Mouse (Mus musculus) spleen, postnatal 36 days (tissue): Measurements from ENCODE around the gene Rbpj.
"Not testable (repeated sequence)": the region's sequence is repeated elsewhere in the genome, so short reads cannot be mapped to it uniquely, and the experiment has no call there.

Experiments used
- DNase-seq, 2 experiments: peaks; one replicate each; pipeline ENCODE4 v3.0.0; 2022; ENCODE audit warnings: low spot score in 2 of 2, mixed read lengths in 1 of 2

Gene Rbpj

DNA sequence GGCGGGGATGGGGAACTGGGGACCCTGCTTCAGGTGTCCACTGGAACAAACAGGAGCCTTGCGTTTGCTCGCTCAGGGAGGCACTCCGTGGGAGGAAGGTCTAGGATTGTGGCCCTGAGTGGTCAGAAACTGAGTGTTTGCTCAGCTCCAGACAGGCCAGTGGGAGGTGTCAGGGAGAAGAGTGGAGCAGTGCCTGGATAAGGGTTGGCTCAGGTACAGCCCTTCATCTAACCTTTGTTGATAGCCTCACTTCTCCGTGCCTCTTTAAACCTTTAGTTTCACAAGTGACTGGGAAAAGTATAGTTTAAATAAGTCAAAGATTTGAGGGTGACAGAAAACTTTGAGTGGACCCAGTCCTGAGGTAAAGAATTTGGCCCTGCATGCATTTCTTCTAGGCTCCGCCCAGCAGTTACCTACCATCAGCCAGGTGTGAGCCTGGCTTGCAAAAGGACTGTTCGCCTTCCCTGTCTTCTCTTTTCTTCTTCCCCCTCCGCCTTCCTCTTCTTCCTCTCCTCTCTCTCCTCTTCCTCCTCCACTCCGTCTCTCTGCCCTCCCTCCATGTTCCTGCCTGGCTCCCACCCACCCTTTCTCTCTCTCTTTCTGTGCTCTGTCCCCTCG, 204.5 kb downstream of the Rbpj start:
- no peak for DNase-seq

DNA sequence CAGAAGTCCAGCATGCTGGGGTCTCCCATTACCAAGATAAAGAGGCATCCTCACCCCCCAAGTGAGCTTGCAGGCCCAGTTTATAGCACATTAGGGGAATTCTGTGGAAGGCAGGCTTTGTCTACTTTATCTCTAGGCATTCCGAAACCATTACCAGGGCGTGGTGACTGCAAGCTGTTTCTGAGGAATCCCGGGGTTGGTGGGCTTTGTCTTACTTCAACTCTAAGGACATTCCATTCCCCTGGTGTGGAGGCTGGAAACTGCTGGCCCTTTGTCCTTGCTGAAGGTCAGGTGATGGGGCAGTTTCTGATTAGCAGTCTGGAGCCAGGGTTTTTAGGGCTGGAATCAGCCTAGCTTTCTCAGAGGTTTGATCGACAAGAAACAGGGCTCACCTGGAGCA, 205.6 kb downstream of the Rbpj start:
- DNase-seq = no peak

DNA sequence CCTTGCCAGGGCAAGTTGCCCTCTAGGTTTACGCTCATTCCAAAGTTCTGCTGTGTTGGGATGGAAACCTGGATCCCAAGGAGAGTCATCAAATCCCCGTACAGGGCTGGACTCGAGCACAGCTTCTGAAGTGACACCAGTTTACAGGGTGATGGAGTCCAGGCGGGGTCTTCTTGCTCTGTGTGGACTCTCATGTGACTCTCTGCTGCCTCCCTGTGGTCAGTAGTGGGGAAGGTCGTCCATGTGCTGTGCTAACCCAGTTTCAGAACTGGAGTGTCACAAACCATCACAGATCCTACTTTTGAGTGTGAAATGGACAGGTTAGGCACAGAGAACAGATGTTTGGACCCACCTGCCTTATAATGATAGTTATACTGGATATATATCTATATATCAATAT, 206.4 kb downstream of the Rbpj start:
- peak; percentile 11 to 19 for DNase-seq

DNA sequence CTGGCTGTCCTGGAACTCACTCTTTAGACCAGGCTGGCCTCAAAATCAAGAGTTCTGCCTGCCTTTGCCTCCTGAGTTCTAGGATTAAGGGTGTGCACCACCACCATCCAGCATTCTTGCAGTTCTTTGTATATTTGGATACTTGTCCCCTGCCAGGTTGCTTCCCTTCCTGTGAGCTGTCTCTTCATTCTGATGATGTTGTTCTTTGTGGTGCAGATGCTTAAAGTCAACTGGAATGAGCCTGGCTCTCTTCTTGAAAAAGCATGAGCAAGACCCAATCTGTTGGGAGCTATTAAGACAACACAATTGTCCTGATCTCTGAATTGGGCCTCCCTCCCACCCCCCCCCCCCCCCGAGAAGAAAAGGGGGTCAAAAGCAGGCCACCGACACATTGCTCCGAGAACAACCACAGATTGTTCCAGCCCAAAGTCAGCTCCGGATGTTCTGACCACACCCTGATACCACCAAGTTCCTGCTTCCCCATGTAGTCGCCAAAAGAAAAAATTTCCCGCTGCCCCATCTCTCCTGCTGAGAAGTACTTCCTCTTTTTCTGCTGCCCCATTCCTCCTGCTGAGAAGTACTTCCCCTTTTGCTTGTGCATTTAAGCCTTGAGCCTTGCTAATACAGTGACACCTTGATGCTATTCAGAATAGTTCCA, 207.7 kb downstream of the Rbpj start:
- DNase-seq = not testable (repeated sequence)

DNA sequence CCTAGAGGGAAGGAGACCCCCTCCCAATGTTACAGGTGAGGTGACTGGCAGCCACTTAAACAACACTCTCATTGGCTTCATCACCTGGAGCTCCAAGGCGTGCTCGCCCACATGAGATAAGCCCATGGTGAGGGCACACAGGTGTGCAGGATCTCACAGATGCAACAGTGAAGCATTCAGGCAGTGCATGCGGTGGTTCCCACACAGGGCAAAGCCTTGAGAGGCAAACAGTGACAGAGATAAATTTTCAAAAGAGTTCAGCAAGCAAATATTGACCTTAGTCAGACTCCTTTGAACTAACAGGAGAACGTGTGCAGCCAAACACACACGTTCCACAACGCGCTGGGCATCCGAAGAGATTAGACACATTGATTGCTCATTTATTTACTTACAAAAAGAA, 210.7 kb downstream of the Rbpj start:
- DNase-seq = no peak

DNA sequence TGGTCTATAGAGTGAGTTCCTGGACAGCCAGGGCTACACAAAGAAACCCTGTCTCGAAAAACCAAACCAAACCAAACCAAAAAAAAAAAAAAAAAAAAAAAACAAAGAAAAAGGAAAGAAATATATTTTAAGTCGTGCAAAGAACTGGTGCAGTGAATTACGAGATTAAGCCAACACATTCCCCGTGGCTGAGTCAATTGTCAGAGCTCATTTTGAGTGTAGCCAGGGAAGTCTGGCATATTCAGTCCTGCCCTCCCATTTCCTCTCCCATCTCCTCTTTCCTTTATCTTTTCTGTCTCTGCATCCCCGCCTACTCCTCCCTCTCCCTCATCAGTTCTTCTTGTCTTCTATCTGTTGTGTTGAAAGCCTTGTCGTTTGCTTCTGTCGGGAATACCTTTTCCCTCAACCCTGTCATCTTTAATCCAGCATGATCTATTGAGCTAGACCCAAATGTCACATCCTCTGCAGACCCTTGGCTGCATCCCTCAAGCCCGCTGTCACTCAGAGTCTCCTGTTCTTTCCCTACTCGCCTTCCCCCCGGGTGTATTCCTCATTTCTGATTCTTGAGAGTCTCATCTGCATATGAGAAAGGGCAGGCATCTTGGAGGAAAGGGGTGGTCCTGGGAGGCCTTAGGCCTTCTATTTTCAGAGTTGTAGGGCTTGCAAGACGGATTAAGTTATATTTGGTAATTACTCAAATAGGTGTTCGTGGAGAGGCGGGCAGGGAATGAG, 212.2 kb downstream of the Rbpj start:
- DNase-seq = no peak

DNA sequence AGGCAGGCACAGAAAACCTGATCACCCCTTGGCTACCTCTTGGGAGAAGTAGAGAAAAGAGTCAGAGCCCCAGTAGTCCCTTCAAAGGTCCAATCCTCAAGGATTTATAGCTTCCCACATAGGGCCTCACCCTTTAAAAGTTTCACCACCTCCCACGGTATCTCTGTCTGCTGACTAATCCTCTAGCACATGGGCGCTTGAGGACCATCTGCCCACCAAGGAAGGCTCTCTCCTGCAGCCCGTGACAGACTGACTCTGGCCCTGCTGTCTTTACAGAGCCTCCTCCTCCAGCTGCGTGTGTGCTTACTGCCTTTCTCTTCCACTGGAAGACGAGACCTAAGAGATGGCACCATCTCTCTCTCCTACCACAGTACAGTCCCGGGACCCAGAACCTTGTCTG, 213.7 kb downstream of the Rbpj start:
- no peak for DNase-seq

DNA sequence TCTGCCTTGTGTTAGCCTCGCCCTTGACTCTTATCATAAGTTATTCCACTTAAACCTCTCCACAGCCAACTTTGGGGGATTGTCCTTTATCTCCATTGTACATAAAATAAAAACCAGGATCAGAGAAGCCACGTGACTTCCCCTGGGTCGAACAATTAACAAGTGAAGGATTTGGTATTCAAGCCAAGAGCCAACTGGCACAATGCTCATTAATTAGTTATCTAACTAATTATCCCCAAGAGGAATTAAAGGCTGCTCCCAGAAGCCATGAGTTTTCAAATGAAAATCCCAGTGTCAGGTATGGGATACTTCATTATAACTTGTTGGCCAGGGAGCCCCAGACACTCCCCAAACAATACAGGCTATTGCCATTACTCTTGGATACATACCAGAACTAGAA, 218.0 kb downstream of the Rbpj start:
- no peak for DNase-seq

DNA sequence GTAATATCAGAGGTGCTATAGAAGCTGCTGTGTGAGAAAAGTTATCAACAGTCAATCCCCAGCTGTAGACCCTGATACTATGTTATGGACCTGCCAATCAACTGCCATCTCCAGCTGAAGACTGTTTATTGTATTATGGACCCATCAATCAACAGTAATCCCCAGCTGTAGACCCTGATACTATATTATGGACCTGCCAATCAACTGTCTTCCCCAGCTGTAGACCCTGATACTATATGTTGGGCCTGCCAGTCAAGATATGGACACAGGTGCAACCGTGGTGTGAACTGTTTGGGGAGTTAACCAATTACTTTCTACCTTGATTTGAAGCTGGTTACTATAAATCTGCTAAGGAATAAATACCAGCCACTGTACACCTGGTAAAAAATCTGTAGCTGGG, 218.5 kb downstream of the Rbpj start:
- no peak for DNase-seq

DNA sequence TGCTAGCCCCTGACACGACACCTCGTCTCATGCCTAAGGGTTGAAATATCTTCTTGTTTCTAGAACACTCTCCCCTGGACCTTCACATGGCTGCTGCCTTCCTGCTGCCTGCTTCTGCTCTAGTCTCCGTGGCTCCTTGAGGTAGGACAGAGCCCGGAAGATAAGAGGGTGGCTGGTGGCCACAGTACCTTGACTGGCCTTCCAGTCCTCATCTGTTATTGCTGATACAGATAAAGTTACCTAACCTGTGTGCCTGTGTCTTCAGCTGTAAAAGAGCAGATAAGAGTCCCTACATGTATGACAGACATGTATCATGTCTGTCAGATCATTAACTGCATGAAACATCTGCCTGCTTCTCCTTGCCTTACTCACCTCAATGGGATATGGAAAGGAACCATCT, 219.7 kb downstream of the Rbpj start:
- no peak for DNase-seq

DNA sequence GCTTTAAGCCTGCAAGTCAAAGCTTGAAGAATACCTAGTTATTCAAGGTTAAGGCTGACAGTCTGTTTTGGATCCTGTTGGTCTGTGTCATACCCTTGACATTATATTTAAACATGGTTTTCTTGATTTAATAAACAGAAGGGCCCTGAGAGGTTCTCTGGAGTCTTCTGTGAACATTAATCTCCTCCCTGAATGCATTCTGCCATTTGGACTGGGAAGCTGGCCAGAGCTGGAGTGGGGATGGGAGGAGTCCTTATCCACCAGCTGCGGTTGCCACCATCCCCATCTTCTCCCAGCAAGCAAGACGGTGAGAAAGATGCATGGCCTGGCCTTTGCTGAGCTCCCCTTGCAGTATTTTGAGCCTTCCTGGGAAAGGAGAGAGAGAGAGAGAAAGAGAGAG, 220.4 kb downstream of the Rbpj start:
- DNase-seq = no peak

DNA sequence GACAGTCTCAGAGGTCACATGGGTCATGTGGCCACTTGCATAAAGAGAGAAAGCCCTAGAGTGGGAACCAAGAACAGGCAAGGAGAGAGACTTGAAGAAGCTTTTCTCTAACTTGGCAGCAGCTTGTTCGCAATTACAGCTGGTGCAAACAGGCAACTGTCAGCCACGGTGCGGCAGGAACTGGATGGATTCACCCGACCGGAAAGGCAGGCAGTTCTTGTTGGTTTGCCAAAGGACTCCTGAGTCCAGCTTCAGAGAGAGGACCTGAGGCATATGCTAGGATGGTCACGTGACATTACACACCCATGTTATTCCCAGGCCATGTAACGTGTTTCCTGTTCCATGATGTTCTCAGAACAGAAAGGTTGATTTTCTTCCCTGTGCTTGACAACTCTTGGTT, 222.4 kb downstream of the Rbpj start:
- no peak for DNase-seq

DNA sequence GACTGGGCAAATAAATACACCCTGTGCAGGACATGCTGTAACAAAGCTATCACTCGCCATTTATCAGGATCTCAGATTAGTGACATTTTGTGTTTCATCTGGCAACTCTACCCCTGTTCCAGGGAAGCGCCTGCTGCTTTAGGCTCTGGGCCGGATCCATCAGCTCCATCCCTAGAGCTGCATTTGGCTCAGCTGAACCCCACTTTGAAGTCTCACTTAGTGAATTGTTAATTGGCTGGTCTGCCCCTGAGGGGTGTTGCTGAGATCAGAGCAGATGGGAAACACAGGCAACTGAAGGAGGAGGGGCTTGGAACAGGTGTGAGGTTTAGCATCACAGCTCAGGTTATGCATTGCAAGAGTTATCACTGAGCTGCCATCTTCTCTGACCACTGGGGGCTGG, 225.6 kb downstream of the Rbpj start:
- DNase-seq = no peak

DNA sequence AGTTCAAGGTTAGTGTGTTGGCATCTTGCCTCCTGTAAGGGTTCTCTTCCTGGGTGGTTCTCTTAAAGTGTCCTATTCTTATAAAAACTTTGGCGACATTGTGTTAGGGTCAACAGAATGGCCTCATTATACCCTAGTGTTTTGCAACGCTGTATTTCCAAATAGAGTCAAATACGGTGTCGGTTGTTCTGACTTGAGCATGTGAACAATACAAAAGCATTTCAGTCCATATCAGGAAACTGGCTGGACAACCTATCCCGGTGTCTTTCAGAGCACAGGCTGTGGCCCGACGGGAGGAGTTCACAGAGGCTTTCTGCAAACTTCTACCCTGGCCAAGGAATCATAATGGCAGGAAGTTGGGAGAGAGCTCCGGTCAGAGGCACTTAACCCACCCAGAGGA, 226.1 kb downstream of the Rbpj start:
- no peak for DNase-seq

DNA sequence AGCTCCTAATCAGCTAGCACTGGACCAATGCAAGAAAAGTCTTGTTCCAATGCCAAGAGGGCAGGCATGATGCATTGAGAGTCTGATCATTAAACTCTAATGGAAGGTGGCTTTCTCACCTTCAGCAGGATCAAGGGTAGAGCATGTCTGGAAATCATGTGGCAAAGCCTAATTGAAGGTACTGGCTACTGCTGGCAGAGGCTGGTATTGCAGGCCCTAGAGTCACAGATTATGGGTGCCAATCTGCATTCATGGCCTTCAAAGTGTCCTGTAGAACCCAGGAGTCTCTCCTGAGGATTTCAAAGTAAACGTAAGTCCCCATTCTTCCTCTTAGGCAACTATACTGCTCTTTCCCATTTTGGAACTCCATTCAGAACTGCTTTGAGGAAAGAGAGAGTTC, 226.7 kb downstream of the Rbpj start:
- DNase-seq = no peak

DNA sequence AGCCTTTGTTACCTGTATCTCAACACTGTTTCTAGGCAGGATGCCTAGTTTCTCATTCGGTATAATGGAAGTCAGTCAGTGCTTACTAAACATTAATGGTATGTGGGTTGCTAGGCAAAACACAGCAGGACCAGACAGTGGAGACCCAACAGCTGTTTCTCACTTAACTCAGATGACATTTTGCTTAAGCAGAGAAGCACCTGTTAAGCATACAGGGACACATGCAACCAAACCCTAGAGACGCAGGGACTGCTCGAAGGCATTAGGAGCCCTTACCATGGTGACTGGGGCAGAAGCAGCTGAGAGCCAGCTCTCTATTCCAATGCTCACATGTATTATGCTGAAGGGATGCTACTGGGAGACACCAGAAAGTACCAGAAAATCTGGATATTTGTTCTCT, 230.7 kb downstream of the Rbpj start:
- DNase-seq = no peak

DNA sequence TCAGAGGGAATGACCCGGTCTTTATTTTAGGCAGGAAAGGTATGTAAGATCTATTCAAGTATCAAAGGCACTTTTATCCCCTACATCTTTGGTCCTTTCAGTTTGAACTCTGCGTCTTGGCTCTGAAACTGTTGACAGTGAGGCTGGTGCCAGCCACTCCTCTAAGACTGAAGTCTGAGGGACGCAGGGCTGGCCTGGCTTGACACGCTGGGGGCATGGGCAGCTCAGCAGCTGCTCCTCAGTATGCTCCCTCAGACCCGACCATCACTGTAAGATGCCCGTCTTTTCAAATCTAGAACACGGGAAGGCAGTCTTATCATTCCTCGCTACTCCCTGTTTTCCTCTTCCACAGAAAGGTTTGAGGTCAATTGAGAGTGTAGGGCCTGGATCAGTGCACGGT, 231.8 kb downstream of the Rbpj start:
- DNase-seq = no peak

DNA sequence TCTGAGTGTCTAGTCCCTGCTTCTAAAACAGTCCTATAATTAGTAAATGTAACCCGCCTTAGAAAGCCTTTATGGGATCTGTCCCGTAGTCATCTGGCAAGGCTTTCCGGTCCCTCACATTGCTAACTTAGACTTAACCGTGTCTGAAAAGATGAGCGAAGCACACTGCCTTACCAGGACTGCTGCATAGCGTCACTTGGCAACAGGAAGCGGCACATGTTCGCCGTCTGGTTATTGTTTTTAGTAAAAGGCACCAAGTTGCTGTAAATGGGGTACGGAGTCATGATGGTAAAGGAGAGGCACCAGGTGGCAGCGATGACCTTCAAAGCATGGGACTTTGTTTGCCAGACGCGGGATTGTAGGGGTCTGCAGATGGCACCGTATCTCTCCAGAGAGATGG, 236.7 kb downstream of the Rbpj start:
- no peak for DNase-seq
